Mouse (Mus musculus): Measurements from ENCODE around the gene Anxa11. TPM values are rescaled to one million over a fixed set of nuclear protein-coding genes. Genes with fewer than 3 reads are reported as not detected.
"Not testable (repeated sequence)": the region's sequence is repeated elsewhere in the genome, so short reads cannot be mapped to it uniquely, and the experiment has no call there.

The Anxa11 gene
- polyA plus RNA-seq, 1 experiment from 2014 or later = 6.2 TPM

- no peak for ATAC-seq (ENCODE audit: low FRiP score)
- Histone ChIP-seq H3K4me2 (replicated peaks) (no peak overlapping the region), H3K36me3 (no peaks in the 10 kb centered on the region), H3K9me3 (replicated peaks) (no peaks in the 10 kb centered on the region), H3K27me3 (no peaks in the 10 kb centered on the region), H3K9ac (no peak overlapping the region), H3K27ac (no peak overlapping the region), H3K4me1 (peaks cover 3% of the 10 kb centered on the region; the same call in 1 of the 2 replicates), H3K4me3 (no peak overlapping the region)
- 86% methylated on average over 8 of the region's 8 CpGs for WGBS
Measured at GRCm38 (mm10) chr14:25857940-25858339, 16.0 kb downstream of the Anxa11 start.

DNA sequence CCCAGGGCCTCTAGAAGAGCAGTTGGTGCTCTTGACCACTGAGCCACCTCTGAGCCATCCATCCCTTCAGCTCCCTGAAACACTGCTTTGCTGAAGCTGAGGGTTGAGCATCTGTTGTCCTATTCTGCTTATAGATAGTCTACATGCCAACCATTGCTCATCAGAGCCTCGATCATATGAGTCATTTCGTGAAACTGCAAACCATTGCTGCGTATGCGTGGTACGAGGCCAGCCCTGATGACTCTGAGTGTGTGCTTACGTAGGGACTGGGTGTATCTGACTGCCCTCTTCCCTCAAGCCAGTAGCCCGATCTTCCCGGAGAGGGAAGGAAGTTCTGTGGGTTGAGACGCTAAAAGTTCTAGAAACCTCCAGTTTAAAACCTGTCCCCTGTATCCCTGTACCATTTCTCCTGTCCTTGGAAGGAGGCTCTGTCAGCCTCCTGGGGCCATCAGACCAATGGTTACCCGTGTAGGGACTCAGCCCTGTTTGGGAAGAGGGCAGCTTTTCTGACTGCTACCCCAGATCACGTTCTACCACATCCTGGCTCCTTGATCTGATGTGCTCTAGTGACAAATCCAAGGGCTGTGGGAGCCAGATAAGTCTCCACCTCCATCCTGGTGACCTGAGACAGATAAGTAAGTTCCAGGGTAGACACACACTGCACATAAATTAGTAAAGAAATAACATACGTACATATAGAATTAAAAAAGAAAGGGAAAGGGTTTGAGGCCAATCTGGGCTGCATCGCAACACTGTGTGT lies 20.0 kb downstream of the Anxa11 start:
- Histone ChIP-seq H3K36me3 (no peaks in the 10 kb centered on the region), H3K27ac (no peak overlapping the region), H3K4me1 (no peaks in the 10 kb centered on the region), H3K4me2 (replicated peaks) (no peak overlapping the region), H3K9me3 (replicated peaks) (no peaks in the 10 kb centered on the region), H3K27me3 (no peaks in the 10 kb centered on the region), H3K4me3 (no peak overlapping the region), H3K9ac (no peak overlapping the region)
- 90% methylated on average over 13 of the region's 13 CpGs for WGBS
- ATAC-seq (ENCODE audit: low FRiP score) = no peak

DNA sequence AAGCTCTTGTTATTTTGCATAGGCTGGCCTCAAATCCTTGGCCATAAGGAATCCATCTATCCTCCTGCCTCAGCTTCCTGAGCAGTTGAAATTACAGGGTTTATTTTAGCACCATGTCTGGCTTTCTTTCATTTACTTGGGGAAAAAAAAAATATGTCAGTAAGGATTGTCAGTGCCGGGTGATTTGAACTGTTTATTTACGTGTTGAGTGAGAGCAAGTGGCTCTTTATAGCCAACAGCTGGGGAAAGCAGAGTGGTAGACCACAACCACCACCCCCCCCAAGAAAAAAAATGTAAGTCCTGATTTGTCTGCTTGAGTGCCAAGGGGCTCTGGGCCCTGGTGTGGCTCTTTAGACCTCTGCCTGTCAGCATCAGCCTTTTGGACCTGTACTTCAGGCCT lies 21.8 kb downstream of the Anxa11 start:
- H3K27me3 ChIP-seq = no peaks in the 10 kb centered on the region
- no peak for ATAC-seq (ENCODE audit: low FRiP score)
- no peaks in the 10 kb centered on the region for H3K9me3 ChIP-seq (replicated peaks)
- no peak overlapping the region for H3K27ac ChIP-seq
- H3K36me3 ChIP-seq = no peaks in the 10 kb centered on the region
- no peak overlapping the region for H3K9ac ChIP-seq
- H3K4me3 ChIP-seq = no peak overlapping the region
- H3K4me1 ChIP-seq = no peaks in the 10 kb centered on the region
- WGBS = 90% methylated on average over 2 of the region's 2 CpGs
- H3K4me2 ChIP-seq (replicated peaks) = no peak overlapping the region

- no peak overlapping the region for H3K4me3 ChIP-seq
- H3K9me3 ChIP-seq (replicated peaks) = no peaks in the 10 kb centered on the region
- H3K36me3 ChIP-seq = no peaks in the 10 kb centered on the region
- ATAC-seq (ENCODE audit: low FRiP score) = no peak
- no peaks in the 10 kb centered on the region for H3K27me3 ChIP-seq
- H3K27ac ChIP-seq = no peak overlapping the region
- H3K4me2 ChIP-seq (replicated peaks) = no peak overlapping the region
- no peak overlapping the region for H3K9ac ChIP-seq
- WGBS = 81% methylated on average over 5 of the region's 5 CpGs
- no peaks in the 10 kb centered on the region for H3K4me1 ChIP-seq
Measured at GRCm38 (mm10) chr14:25865251-25865650, 23.3 kb downstream of the Anxa11 start.

DNA sequence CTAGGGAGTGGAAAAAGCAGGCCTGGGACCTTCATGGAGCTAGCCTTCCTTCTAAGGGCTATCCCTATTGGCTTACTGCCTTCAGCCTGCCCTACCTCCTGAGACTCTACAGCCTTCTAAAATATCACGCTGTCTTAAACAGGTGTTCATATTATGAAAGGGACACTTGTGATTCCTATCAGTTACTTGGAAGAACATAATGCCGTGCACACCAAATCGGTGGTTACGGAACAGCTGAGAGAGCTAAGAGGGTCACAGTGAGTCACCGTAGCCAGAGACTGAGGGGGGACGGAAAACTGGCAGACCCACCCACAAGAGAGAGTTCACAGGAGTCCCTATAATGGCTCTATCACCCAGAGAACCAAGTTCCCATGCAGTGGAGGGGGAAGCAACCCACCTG lies 24.4 kb downstream of the Anxa11 start:
- no peaks in the 10 kb centered on the region for H3K4me1 ChIP-seq
- H3K4me2 ChIP-seq (replicated peaks) = no peak overlapping the region
- H3K9me3 ChIP-seq (replicated peaks) = no peaks in the 10 kb centered on the region
- ATAC-seq (ENCODE audit: low FRiP score) = no peak
- no peaks in the 10 kb centered on the region for H3K36me3 ChIP-seq
- 89% methylated on average over 6 of the region's 6 CpGs for whole genome bisulfite sequencing
- H3K27me3 ChIP-seq = no peaks in the 10 kb centered on the region
- no peak overlapping the region for H3K4me3 ChIP-seq
- H3K27ac ChIP-seq = no peak overlapping the region
- H3K9ac ChIP-seq = no peak overlapping the region

GRCm38 (mm10) chr14:25866832-25867231 lies 24.9 kb downstream of the Anxa11 start:
- H3K36me3 ChIP-seq = no peaks in the 10 kb centered on the region
- WGBS = 87% methylated on average over 11 of the region's 11 CpGs
- ATAC-seq (ENCODE audit: low FRiP score) = no peak

GRCm38 (mm10) chr14:25867834-25868233 lies 25.9 kb downstream of the Anxa11 start:
- H3K27ac ChIP-seq = no peak overlapping the region
- no peak overlapping the region for H3K9ac ChIP-seq
- no peaks in the 10 kb centered on the region for H3K27me3 ChIP-seq
- H3K9me3 ChIP-seq (replicated peaks) = no peaks in the 10 kb centered on the region
- ATAC-seq (ENCODE audit: low FRiP score) = no peak
- H3K4me2 ChIP-seq (replicated peaks) = no peak overlapping the region
- H3K4me1 ChIP-seq = no peaks in the 10 kb centered on the region
- H3K36me3 ChIP-seq = no peaks in the 10 kb centered on the region
- 63% methylated on average over 6 of the region's 6 CpGs for WGBS
- no peak overlapping the region for H3K4me3 ChIP-seq

More at GRCm38 (mm10) chr14:25866832-25867231, 24.9 kb downstream of the Anxa11 start:
- Histone ChIP-seq H3K4me3 (no peak overlapping the region), H3K27me3 (no peaks in the 10 kb centered on the region), H3K4me2 (replicated peaks) (no peak overlapping the region), H3K9ac (no peak overlapping the region), H3K27ac (no peak overlapping the region), H3K4me1 (no peaks in the 10 kb centered on the region), H3K9me3 (replicated peaks) (no peaks in the 10 kb centered on the region)

DNA sequence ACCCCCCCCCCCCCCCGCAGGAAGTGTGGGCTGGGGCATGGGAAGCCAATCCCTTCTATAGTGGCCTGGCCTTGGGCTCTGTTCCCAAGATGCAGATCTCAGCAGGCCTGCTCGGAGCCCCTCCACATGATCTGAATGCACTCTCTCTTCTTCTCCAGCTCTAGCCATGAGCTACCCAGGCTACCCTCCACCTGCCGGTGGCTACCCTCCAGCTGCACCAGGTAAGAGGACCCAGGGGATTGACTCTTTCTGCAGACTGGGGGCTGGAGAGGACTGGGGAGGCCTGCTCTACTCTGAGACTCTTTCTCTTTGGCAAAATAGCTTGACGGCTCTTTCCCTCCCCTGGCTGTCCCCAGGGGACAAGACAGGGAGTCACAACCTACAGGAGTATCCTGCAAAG lies 26.8 kb downstream of the Anxa11 start:
- no peaks in the 10 kb centered on the region for H3K27me3 ChIP-seq
- no peak overlapping the region for H3K4me2 ChIP-seq (replicated peaks)
- ATAC-seq (ENCODE audit: low FRiP score) = no peak
- 58% methylated on average over 3 of the region's 4 CpGs for WGBS
- H3K9me3 ChIP-seq (replicated peaks) = no peaks in the 10 kb centered on the region
- H3K4me3 ChIP-seq = no peak overlapping the region
- H3K27ac ChIP-seq = no peak overlapping the region
- no peaks in the 10 kb centered on the region for H3K36me3 ChIP-seq
- H3K4me1 ChIP-seq = no peaks in the 10 kb centered on the region
- no peak overlapping the region for H3K9ac ChIP-seq

- no peaks in the 10 kb centered on the region for H3K4me1 ChIP-seq
- H3K4me2 ChIP-seq (replicated peaks) = no peak overlapping the region
- H3K9me3 ChIP-seq (replicated peaks) = no peaks in the 10 kb centered on the region
- no peak overlapping the region for H3K4me3 ChIP-seq
- no peak overlapping the region for H3K9ac ChIP-seq
- 48% methylated on average over 9 of the region's 9 CpGs for WGBS
- ATAC-seq (ENCODE audit: low FRiP score) = no peak; the same call in 1 of the 2 replicates
- H3K27ac ChIP-seq = no peak overlapping the region
- no peaks in the 10 kb centered on the region for H3K36me3 ChIP-seq
- H3K27me3 ChIP-seq = no peaks in the 10 kb centered on the region
Measured at GRCm38 (mm10) chr14:25869135-25869878, 27.4 kb downstream of the Anxa11 start.

DNA sequence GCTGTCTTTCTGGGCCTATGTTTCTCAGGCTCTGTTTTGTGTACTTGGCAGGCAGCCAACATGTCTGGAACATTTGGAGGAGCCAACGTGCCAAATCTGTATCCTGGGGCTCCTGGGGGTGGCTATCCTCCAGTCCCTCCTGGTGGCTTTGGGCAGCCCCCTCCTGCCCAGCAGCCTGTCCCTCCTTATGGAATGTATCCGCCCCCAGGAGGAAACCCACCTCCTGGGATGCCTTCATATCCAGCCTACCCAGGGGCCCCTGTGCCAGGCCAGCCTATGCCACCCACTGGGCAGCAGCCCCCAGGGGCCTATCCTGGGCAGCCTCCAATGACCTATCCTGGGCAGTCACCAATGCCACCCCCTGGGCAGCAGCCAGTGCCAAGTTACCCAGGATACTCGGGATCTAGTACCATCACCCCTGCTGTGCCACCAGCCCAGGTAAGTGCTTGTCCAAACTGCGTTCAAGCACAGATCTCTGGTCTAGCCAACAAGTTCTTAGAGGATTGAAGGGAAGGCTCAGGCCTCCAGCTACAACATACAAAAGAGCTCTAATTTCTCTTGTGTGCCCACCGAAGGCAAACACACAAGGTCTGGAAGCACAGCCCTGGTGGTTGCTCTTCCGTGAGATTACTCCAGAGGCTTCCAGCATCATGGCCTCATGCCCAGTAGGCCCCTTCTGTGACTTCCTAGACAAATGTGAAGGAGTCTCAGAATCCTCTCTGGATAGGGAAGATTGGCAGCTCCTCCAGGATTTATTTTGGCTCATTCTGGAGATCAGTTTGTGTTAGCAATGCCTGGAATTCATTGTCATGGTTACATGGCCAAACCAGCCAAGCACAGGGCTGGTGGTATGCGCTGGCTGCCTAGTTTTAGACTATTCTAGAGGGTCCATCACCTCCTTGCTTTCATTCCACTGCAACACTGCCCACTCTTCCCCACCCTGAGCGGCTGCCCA lies 30.8 kb downstream of the Anxa11 start:
- H3K4me1 ChIP-seq = no peaks in the 10 kb centered on the region
- ATAC-seq (ENCODE audit: low FRiP score) = no peak
- WGBS = 79% methylated on average over 8 of the region's 8 CpGs
- no peak overlapping the region for H3K4me2 ChIP-seq (replicated peaks)
- no peaks in the 10 kb centered on the region for H3K27me3 ChIP-seq
- no peaks in the 10 kb centered on the region for H3K36me3 ChIP-seq
- H3K27ac ChIP-seq = no peak overlapping the region
- H3K4me3 ChIP-seq = no peak overlapping the region
- no peak overlapping the region for H3K9ac ChIP-seq
- no peaks in the 10 kb centered on the region for H3K9me3 ChIP-seq (replicated peaks)

DNA sequence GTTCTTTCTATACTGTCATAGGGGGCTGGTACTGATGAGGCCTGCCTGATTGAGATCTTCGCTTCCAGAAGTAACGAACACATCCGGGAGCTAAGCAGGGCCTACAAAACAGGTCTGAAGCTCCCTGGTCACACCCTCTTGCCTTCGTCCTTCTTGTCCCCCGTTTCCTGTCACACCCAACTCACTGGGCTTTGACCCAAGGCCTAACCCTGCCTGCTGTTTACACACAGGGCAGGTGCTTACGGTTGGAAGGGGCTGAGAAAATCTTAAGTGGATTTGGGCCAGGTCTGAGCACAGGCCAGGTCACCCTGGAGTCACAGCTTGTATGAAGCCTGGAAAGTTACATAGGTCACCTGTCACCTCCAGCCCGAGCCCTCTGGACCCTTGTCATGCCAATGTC lies 34.7 kb downstream of the Anxa11 start:
- not testable (repeated sequence) for H3K9me3 ChIP-seq (replicated peaks); H3K27me3 ChIP-seq; H3K4me1 ChIP-seq; H3K4me2 ChIP-seq (replicated peaks); H3K9ac ChIP-seq; H3K36me3 ChIP-seq; H3K27ac ChIP-seq; ATAC-seq (ENCODE audit: low FRiP score); H3K4me3 ChIP-seq
- no CpG with 5 or more reads among the region's 7 CpGs for WGBS

- no CpG with 5 or more reads among the region's 9 CpGs for WGBS
Measured at GRCm38 (mm10) chr14:25881769-25882168, 39.8 kb downstream of the Anxa11 start.

More at GRCm38 (mm10) chr14:25881769-25882168, 39.8 kb downstream of the Anxa11 start:
- not testable (repeated sequence) for H3K4me3 ChIP-seq; H3K4me1 ChIP-seq; H3K9ac ChIP-seq; H3K27ac ChIP-seq; H3K9me3 ChIP-seq (replicated peaks); H3K36me3 ChIP-seq; H3K27me3 ChIP-seq; H3K4me2 ChIP-seq (replicated peaks); ATAC-seq (ENCODE audit: low FRiP score)
